Mouse (Mus musculus) thymus, adult 2 months (tissue): ENCODE measurements around the gene Wdr1.

Source experiments
- CTCF ChIP-seq: fragments of 200-500 bp; IDR thresholded peaks from 2 replicates; pipeline ENCODE4 v1.5.1; 2012; ENCODE audit warnings: mild to moderate bottlenecking, control low read depth, low read length, moderate library complexity, borderline replicate concordance; ENCODE audit not compliant: control insufficient read depth, poor library complexity, insufficient read depth; ENCODE audit errors: extremely low read depth
- POLR2A ChIP-seq: fragments of 200-500 bp; IDR thresholded peaks from 2 replicates; pipeline ENCODE4 v1.6.1; 2012; ENCODE audit warnings: mild to moderate bottlenecking, low read length, control low read depth, moderate library complexity; ENCODE audit not compliant: control insufficient read depth, poor library complexity, insufficient read depth; ENCODE audit errors: extremely low read depth

DNA sequence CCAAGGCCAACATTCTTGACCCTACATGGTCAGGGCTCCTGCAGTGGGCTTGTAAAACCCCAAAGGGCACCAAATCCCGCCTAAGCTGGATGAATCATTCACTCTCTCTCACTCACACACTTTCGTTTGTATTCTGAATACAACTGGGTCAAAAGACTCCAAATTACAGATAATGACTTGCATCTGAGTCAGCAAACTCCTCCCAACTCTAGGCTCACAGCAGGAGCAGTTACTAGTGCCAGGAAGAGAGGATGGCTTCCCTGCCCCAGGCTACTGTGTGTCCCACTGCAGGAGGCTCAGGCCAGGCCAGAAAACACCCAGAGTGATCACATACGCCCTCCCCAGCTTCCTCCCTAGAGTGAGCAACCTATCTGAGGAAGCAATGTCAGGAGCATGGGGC, 9.1 kb downstream of the Wdr1 start:
- TF ChIP-seq POLR2A (no peak), CTCF (no peak)
